Comparison of ENCODE assay signal across 9 mouse cellular contexts in the genomic region with DNA sequence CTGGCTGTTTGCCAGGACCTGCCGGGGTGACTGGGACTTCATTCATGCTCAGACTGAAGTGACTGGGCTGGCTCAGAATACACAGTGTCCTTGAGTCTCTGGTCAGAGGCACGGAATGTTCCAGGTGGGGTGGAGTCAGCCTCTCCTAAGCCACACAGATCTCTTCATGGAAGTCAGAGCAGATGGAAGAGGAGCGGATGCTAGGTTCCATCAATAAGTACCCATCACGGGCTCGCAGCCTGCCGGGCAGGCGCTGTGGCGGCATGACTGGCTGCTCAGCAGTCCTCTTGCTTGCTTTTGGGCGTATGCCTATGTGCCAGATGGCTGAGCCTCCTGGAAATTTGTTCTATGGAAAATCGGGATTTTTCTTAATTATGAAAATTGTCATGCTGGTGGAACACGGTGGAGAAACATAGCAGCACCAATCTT. TPM values are rescaled to one million over a fixed set of nuclear protein-coding genes. Genes with fewer than 3 reads are reported as not detected.
DNase-seq lines count a peak whose midpoint lies in the region; ATAC-seq lines count a peak whose summit lies in the region.
"Had no signal": no experiment of that assay in that cellular context is flagged by ENCODE, and none has a peak within 500 bp of the region (broad histone marks: within the 10 kb centered on the region; RNA-seq: fewer than 3 reads in every experiment).

No protein-coding gene starts in this region.

- peaks cover 11 to 17% of the 10 kb centered on the region in 2 experiments for H3K4me1 ChIP-seq in heart, embryonic 14.5 days (ENCODE audit: control insufficient read depth in 2 of 2, insufficient read depth in 2 of 2, low read length in 2 of 2)

- no peak overlapping the region for H3K4me2 ChIP-seq in heart, embryonic 14.5 days (ENCODE audit: low read length)
- H3K4me2 ChIP-seq: limb, embryonic 15.5 days had no signal

- H3K27me3 ChIP-seq in heart, embryonic 14.5 days (ENCODE audit: control insufficient read depth, insufficient read depth, low read length), result no peaks in the 10 kb centered on the region
- H3K27me3 ChIP-seq: limb, embryonic 15.5 days had no signal

- no peak overlapping the region for H3K4me3 ChIP-seq in heart, embryonic 14.5 days (ENCODE audit: control insufficient read depth in 1 of 2, insufficient read depth in 1 of 2, low read depth in 1 of 2, low read length in 2 of 2)
- H3K4me3 ChIP-seq: limb, embryonic 15.5 days had no signal

- WGBS in heart, embryonic 14.5 days, result 66% methylated on average over 11 of the region's 11 CpGs

- no peaks in the 10 kb centered on the region for H3K36me3 ChIP-seq in heart, embryonic 14.5 days (ENCODE audit: control insufficient read depth, insufficient read depth, low read length)
- H3K36me3 ChIP-seq: limb, embryonic 15.5 days had no signal

- no peaks in the 10 kb centered on the region for H3K9me3 ChIP-seq in heart, embryonic 14.5 days (ENCODE audit: control insufficient read depth, low read length)
- H3K9me3 ChIP-seq: limb, embryonic 15.5 days had no signal

- peak overlapping the region; percentile 28 to 61 for H3K27ac ChIP-seq in heart, embryonic 14.5 days (replicated peaks in 1 of 2; ENCODE audit: control insufficient read depth in 1 of 2, insufficient read depth in 1 of 2, low read depth in 2 of 2, low read length in 2 of 2)
- H3K27ac ChIP-seq: limb, embryonic 15.5 days had no signal

- DNase-seq in heart, adult 9 months (ENCODE audit: low spot score in 2 of 2), result no peak
- DNase-seq in cerebellum, adult 11 months, result peak; percentile 92
- DNase-seq in layer of hippocampus, adult 8-10 months (ENCODE audit: low spot score in 2 of 2), result peak; percentile 83 to 92
- peak; percentile 74 for DNase-seq in lung, postnatal 36 days
- no peak for DNase-seq in embryo, embryonic 10 days (ENCODE audit: low spot score)
- DNase-seq in thymus, postnatal 0 days (ENCODE audit: low spot score), result no peak
- DNase-seq in spleen, postnatal 36 days (ENCODE audit: low spot score in 2 of 2), result no peak

- no peak overlapping the region for H3K9ac ChIP-seq in heart, embryonic 14.5 days (ENCODE audit: low read length)
- H3K9ac ChIP-seq: limb, embryonic 15.5 days had no signal

- peak; percentile 70; the same call in 1 of the 2 replicates for ATAC-seq in heart, embryonic 14.5 days (ENCODE audit: insufficient number of reproducible peaks, insufficient read depth, low FRiP score, low read depth)

RNA-seq across cellular contexts. Expression of gene Lrpap1, which starts 32.6 kb away (rescaled TPM):
- polyA plus RNA-seq in heart, embryonic 14.5 days (2014; fragmentation: Nextera tagmentation; extraction: Ambion mirVana), result 124 and 150 TPM in 2 replicates
- total RNA-seq in layer of hippocampus, adult 8-10 months (2022), result 100 to 1,000 TPM; 126 to 154 (median 145) TPM
- polyA plus RNA-seq in thymus, postnatal 0 days (2015; fragmentation: Nextera tagmentation; extraction: Ambion mirVana), result 76.2 and 89.0 TPM in 2 replicates

Comparison
In these comparisons a context has a peak if more than half of its experiments do, and no peak if none do; other contexts are left out.
1. DNase-seq: peak in cerebellum, adult 11 months (single experiment), layer of hippocampus, adult 8-10 months (2 of 2) and lung, postnatal 36 days (single experiment); none in heart, adult 9 months (0 of 2), embryo, embryonic 10 days (single experiment), thymus, postnatal 0 days (single experiment) and spleen, postnatal 36 days (0 of 2).